Mouse (Mus musculus): ENCODE measurements around the gene Gm20696.

DNA sequence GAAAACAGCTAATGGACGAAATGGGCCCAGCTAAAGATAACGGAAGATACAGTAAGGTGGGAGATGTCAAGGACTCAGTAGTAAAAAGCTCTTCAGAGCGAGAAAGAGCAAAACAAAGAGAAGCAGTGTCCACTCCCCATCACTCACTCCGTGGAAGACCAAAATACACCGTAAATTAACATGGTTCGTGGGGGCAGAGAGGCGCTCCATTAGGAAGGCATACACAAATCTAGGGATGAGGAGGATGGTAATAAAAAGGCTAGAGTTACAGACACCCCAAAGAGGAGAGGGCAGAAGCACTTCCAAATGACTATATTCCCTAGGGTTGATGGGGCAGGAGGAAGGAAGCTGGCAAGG, 390.3 kb downstream of the Gm20696 start:
- TF ChIP-seq CTCF (IDR thresholded peaks at IDR 0.05; ENCODE audit: control insufficient read depth, insufficient read depth, low read length): no peak
- no peak for TF ChIP-seq POLR2A (IDR thresholded peaks at IDR 0.05; ENCODE audit: borderline replicate concordance, control insufficient read depth, low read depth, low read length)
